Mouse (Mus musculus) olfactory bulb, adult 2 months (tissue): Measurements from ENCODE around the gene Cd2bp2. TPM values are rescaled to one million over a fixed set of nuclear protein-coding genes. Genes with fewer than 3 reads are reported as not detected.

Experiments used
- H3K27ac ChIP-seq: fragments of 200-500 bp; 2 replicates; pipeline ENCODE4 v1.5.1; 2012; ENCODE audit warnings: low read depth, low read length; ENCODE audit not compliant: insufficient read depth
- H3K4me1 ChIP-seq: fragments of 200-500 bp; 2 replicates; pipeline ENCODE4 v1.6.1; 2012; ENCODE audit warnings: low read length; ENCODE audit not compliant: control insufficient read depth, insufficient read depth
- H3K4me3 ChIP-seq: fragments of 200-500 bp; 2 replicates; pipeline ENCODE4 v1.5.1; 2012; ENCODE audit warnings: mild to moderate bottlenecking, low read depth, low read length, moderate library complexity; ENCODE audit not compliant: insufficient read depth
- CTCF ChIP-seq: fragments of 200-500 bp; IDR thresholded peaks from 2 replicates; pipeline ENCODE4 v1.5.1; 2012; ENCODE audit warnings: low read depth, mild to moderate bottlenecking, low read length, moderate library complexity; ENCODE audit not compliant: insufficient read depth
- POLR2A ChIP-seq: fragments of 200-500 bp; IDR thresholded peaks from 2 replicates; pipeline ENCODE4 v1.6.1; 2012; ENCODE audit warnings: mild to moderate bottlenecking, low read depth, low read length, moderate library complexity; ENCODE audit not compliant: insufficient read depth
- whole genome bisulfite sequencing: fragments of 180-500 bp; shearing (Covaris S2); methylation state at CpG from one replicate; pipeline ENCODE4 v1.1.7; 2018; 5-methylcytosine and 5-hydroxymethylcytosine counted together
- polyA plus RNA-seq: library from polyadenylated mRNA; stranded (reverse); fragments of >200 nt; gene quantifications from 2 replicates; pipeline ENCODE4 v1.2.4, GENCODE M21; 2012; ENCODE audit warnings: low replicate concordance; ENCODE audit not compliant: missing spikeins, insufficient read depth, insufficient read length

Cd2bp2 gene
- polyA plus RNA-seq, 1 experiment = not detected

- H3K4me3 ChIP-seq = no peak overlapping the region
- WGBS = 40% methylated on average over 7 of the region's 7 CpGs
- H3K4me1 ChIP-seq = peaks cover 8% of the 10 kb centered on the region
- no peak for TF ChIP-seq POLR2A
- 0 out of 2 replicates have a peak, but pooled peaks have one; percentile 24 for TF ChIP-seq CTCF
- no peak overlapping the region for H3K27ac ChIP-seq
Observed at GRCm38 (mm10) chr7:127213485-127213884, 17.6 kb upstream of the Cd2bp2 start.

GRCm38 (mm10) chr7:127212432-127213250 lies 16.8 kb upstream of the Cd2bp2 start:
- WGBS = 92% methylated on average over 12 of the region's 12 CpGs
- Histone ChIP-seq H3K27ac (no peak overlapping the region), H3K4me3 (no peak overlapping the region), H3K4me1 (peaks cover 8% of the 10 kb centered on the region)
- no peak for TF ChIP-seq POLR2A
- no peak for TF ChIP-seq CTCF

- Histone ChIP-seq H3K27ac (no peak overlapping the region), H3K4me3 (no peak overlapping the region), H3K4me1 (peaks cover 14% of the 10 kb centered on the region)
- no peak for TF ChIP-seq CTCF
- TF ChIP-seq POLR2A = no peak
- 78% methylated on average over 5 of the region's 5 CpGs for WGBS
Observed at GRCm38 (mm10) chr7:127211014-127211745, 15.3 kb upstream of the Cd2bp2 start.

GRCm38 (mm10) chr7:127210266-127210665 lies 14.4 kb upstream of the Cd2bp2 start:
- 92% methylated on average over 4 of the region's 4 CpGs for WGBS
- H3K27ac ChIP-seq = no peak overlapping the region
- TF ChIP-seq POLR2A (no peak), CTCF (no peak)
- peaks cover 15% of the 10 kb centered on the region for H3K4me1 ChIP-seq
- H3K4me3 ChIP-seq = no peak overlapping the region

GRCm38 (mm10) chr7:127209851-127210250 lies 14.0 kb upstream of the Cd2bp2 start:
- Histone ChIP-seq H3K4me3 (no peak overlapping the region), H3K4me1 (peaks cover 13% of the 10 kb centered on the region), H3K27ac (no peak overlapping the region)
- no peak for TF ChIP-seq CTCF
- TF ChIP-seq POLR2A = no peak
- 80% methylated on average over 5 of the region's 5 CpGs for whole genome bisulfite sequencing

GRCm38 (mm10) chr7:127208553-127209438 lies 12.9 kb upstream of the Cd2bp2 start, which contains the start of gene Mylpf:
TSS of gene Mylpf (plus strand) at chr7:127208890.
- peak within 1 kb of the TSS; percentile 60 for H3K4me3 ChIP-seq
- under 1% methylated on average over 43 of the region's 44 CpGs for WGBS
- peaks cover 11% of the 10 kb centered on the region for H3K4me1 ChIP-seq
- TF ChIP-seq CTCF (peak; percentile 24; the same call in 1 of the 2 replicates), POLR2A (peak; percentile 32; the same call in 1 of the 2 replicates)
- H3K27ac ChIP-seq = peak within 1 kb of the TSS; percentile 77

- TF ChIP-seq POLR2A (no peak), CTCF (no peak)
- peak within 1 kb of the TSS; percentile 77 for H3K27ac ChIP-seq
- H3K4me1 ChIP-seq = peaks cover 11% of the 10 kb centered on the region
- peak within 1 kb of the TSS; percentile 60 for H3K4me3 ChIP-seq
- under 1% methylated on average over 42 of the region's 44 CpGs for WGBS
Observed at GRCm38 (mm10) chr7:127208295-127208552, 12.4 kb upstream of the Cd2bp2 start, which contains the start of gene Tbc1d10b. TSS of gene Tbc1d10b (minus strand) at chr7:127208468.
